9 mouse cellular contexts compared by ENCODE assay signal in the genomic region with DNA sequence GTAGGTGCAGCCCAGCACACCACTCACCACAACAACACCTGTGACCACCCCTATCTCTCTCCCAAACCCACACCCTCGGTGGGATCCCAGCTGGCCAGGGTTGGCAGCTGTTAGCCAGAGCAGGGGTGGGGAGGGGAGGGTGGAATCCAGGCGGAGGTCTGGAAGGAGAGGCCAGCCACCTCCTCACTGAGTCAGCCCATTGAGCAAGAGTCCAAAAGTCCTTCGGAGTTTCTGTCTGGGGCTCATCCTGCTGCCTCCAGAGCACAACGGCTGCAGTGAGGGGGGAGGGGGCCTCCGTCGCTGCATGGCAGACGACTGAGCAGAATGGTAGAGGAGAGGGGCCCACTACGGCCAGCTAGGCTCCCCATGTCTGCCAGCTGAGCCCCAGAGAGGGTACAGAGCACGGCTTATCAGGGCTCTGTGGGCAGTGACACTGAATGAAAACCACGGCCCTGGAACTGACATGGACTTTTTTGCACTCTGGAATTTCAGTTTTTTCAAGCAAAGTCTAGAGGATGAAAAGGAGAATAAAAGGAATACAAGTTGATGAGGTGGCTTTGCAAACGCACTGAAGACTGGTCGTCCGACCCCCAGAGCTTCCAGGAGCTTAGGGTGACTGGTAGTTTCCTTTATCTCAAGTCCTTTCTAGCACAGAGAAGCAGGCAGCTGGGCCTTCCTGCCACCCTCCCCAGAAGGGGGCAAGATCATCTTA. TPM values are rescaled to one million over a fixed set of nuclear protein-coding genes. Genes with fewer than 3 reads are reported as not detected.
DNase-seq lines count a peak whose midpoint lies in the region; ATAC-seq lines count a peak whose summit lies in the region.
"Had no signal": no experiment of that assay in that cellular context is flagged by ENCODE, and none has a peak within 500 bp of the region (broad histone marks: within the 10 kb centered on the region; RNA-seq: fewer than 3 reads in every experiment).

No protein-coding gene starts in this region.

- intact Hi-C loops in left cerebral cortex, postnatal 36 days (cut with DNase I): no loop called here

- H3K9ac ChIP-seq in embryonic facial prominence, embryonic 12.5 days: no peak overlapping the region
- H3K9ac ChIP-seq in kidney, embryonic 15.5 days: no peak overlapping the region
- peak overlapping the region; percentile 31; the same call in 1 of the 2 replicates for H3K9ac ChIP-seq in midbrain, embryonic 11.5 days (ENCODE audit: low read length)

- H3K4me2 ChIP-seq in embryonic facial prominence, embryonic 12.5 days (replicated peaks): peak overlapping the region; percentile 7
- H3K4me2 ChIP-seq in kidney, embryonic 15.5 days: peak overlapping the region; percentile 91
- H3K4me2 ChIP-seq in midbrain, embryonic 11.5 days: 0 out of 2 replicates have a peak overlapping the region, but pooled peaks have one; percentile 4

- H3K9me3 ChIP-seq in embryonic facial prominence, embryonic 12.5 days: no peaks in the 10 kb centered on the region
- no peaks in the 10 kb centered on the region for H3K9me3 ChIP-seq in kidney, embryonic 15.5 days (replicated peaks)
- no peaks in the 10 kb centered on the region for H3K9me3 ChIP-seq in midbrain, embryonic 11.5 days (ENCODE audit: control insufficient read depth, low read length)

- no peak overlapping the region for H3K4me3 ChIP-seq in embryonic facial prominence, embryonic 12.5 days
- peak overlapping the region; percentile 15 for H3K4me3 ChIP-seq in kidney, embryonic 15.5 days (replicated peaks)
- no peak overlapping the region for H3K4me3 ChIP-seq in midbrain, embryonic 11.5 days (ENCODE audit: low read depth, low read length)

- H3K27ac ChIP-seq in embryonic facial prominence, embryonic 12.5 days: no peak overlapping the region; the same call in 1 of the 2 replicates
- H3K27ac ChIP-seq in kidney, embryonic 15.5 days: peak overlapping the region; percentile 68
- H3K27ac ChIP-seq in midbrain, embryonic 11.5 days (ENCODE audit: low read depth, low read length): no peak overlapping the region

- peaks cover 44% of the 10 kb centered on the region for H3K36me3 ChIP-seq in embryonic facial prominence, embryonic 12.5 days
- peaks cover 31% of the 10 kb centered on the region for H3K36me3 ChIP-seq in kidney, embryonic 15.5 days
- H3K36me3 ChIP-seq in midbrain, embryonic 11.5 days (ENCODE audit: control insufficient read depth, insufficient read depth, low read length): peaks cover 9% of the 10 kb centered on the region; the same call in 1 of the 2 replicates

- peak; percentile 2 for DNase-seq in heart, adult 8-10 months (ENCODE audit: low spot score)
- DNase-seq in heart, adult 11 months: no peak
- DNase-seq in midbrain, embryonic 11.5 days (ENCODE audit: low spot score, missing footprints): peak; percentile 87
- DNase-seq in left cerebral cortex, postnatal 36 days (ENCODE audit: low spot score in 2 of 2): no peak
- no peak for DNase-seq in frontal cortex, adult 2 months (ENCODE audit: extremely low spot score in 1 of 2, low spot score in 1 of 2)

- H3K4me1 ChIP-seq in embryonic facial prominence, embryonic 12.5 days: peaks cover 42% of the 10 kb centered on the region
- H3K4me1 ChIP-seq in kidney, embryonic 15.5 days: peaks cover 63% of the 10 kb centered on the region
- peaks cover 47% of the 10 kb centered on the region for H3K4me1 ChIP-seq in midbrain, embryonic 11.5 days (ENCODE audit: control insufficient read depth, insufficient read depth, low read length)

- no peaks in the 10 kb centered on the region for H3K27me3 ChIP-seq in embryonic facial prominence, embryonic 12.5 days
- H3K27me3 ChIP-seq in kidney, embryonic 15.5 days: 0 out of 2 replicates have a peak, but pooled peaks cover 7% of the 10 kb centered on the region
- H3K27me3 ChIP-seq in midbrain, embryonic 11.5 days (ENCODE audit: control insufficient read depth, insufficient read depth, low read length): no peaks in the 10 kb centered on the region; the same call in 1 of the 2 replicates

- ATAC-seq in embryonic facial prominence, embryonic 12.5 days (ENCODE audit: insufficient number of reproducible peaks, insufficient read depth, low FRiP score, low TSS enrichment): no peak
- ATAC-seq in kidney, embryonic 15.5 days (replicated peaks; ENCODE audit: low FRiP score): peak; percentile 70
- peak; percentile 36 for ATAC-seq in midbrain, embryonic 11.5 days (ENCODE audit: low FRiP score)
- ATAC-seq in activated CD4-positive, CD25-positive, alpha-beta regulatory T cell, adult 4 months: no peak

- 20% methylated on average over 13 of the region's 13 CpGs for WGBS in embryonic facial prominence, embryonic 12.5 days
- WGBS in kidney, embryonic 15.5 days: 18% methylated on average over 13 of the region's 13 CpGs
- 10% methylated on average over 13 of the region's 13 CpGs for WGBS in midbrain, embryonic 11.5 days

RNA-seq across cellular contexts. Expression of a gene that starts 5.6 kb away (rescaled TPM):
- total RNA-seq in heart, adult 8-10 months (2022): not detected
- polyA plus RNA-seq in embryonic facial prominence, embryonic 12.5 days (2016; fragmentation: Nextera tagmentation; extraction: Ambion mirVana): 24.6 and 25.5 TPM in 2 replicates
- polyA plus RNA-seq in kidney, embryonic 15.5 days (2015; fragmentation: Nextera tagmentation; extraction: Ambion mirVana): 16.0 and 17.1 TPM in 2 replicates
- polyA plus RNA-seq in midbrain, embryonic 11.5 days (2014; fragmentation: Nextera tagmentation; extraction: Ambion mirVana): 10.8 and 12.7 TPM in 2 replicates
- 1 to 10 TPM; 2.5 to 3.3 TPM for total RNA-seq in left cerebral cortex, postnatal 36 days (2021)
- polyA plus RNA-seq in activated CD4-positive, CD25-positive, alpha-beta regulatory T cell, adult 4 months (2017; shearing (Covaris generic)): not detected
- 2.8 and 3.3 TPM in 2 replicates for polyA plus RNA-seq in frontal cortex, adult 2 months (2012; rRNA removed)

RNA-seq across cellular contexts. Expression of a gene that starts 15.9 kb away (rescaled TPM):
- not detected for total RNA-seq in heart, adult 8-10 months (2022)
- polyA plus RNA-seq in embryonic facial prominence, embryonic 12.5 days (2016; fragmentation: Nextera tagmentation; extraction: Ambion mirVana): 0.31 TPM in 1 of 2 replicates, not detected in the other
- 0.30 and 0.48 TPM in 2 replicates for polyA plus RNA-seq in kidney, embryonic 15.5 days (2015; fragmentation: Nextera tagmentation; extraction: Ambion mirVana)
- 0.73 and 0.75 TPM in 2 replicates for polyA plus RNA-seq in midbrain, embryonic 11.5 days (2014; fragmentation: Nextera tagmentation; extraction: Ambion mirVana)
- total RNA-seq in left cerebral cortex, postnatal 36 days (2021): 1 to 10 TPM in 1 of 2 experiments, under 1 TPM in 1; 0.54 to 1.2 TPM
- polyA plus RNA-seq in activated CD4-positive, CD25-positive, alpha-beta regulatory T cell, adult 4 months (2017; shearing (Covaris generic)): not detected
- polyA plus RNA-seq in frontal cortex, adult 2 months (2012; rRNA removed): 0.63 and 0.88 TPM in 2 replicates

RNA-seq across cellular contexts. Expression of a gene that starts 32.2 kb away (rescaled TPM):
- not detected for total RNA-seq in heart, adult 8-10 months (2022)
- polyA plus RNA-seq in embryonic facial prominence, embryonic 12.5 days (2016; fragmentation: Nextera tagmentation; extraction: Ambion mirVana): not detected in 2 replicates
- not detected in 2 replicates for polyA plus RNA-seq in kidney, embryonic 15.5 days (2015; fragmentation: Nextera tagmentation; extraction: Ambion mirVana)
- not detected in 2 replicates for polyA plus RNA-seq in midbrain, embryonic 11.5 days (2014; fragmentation: Nextera tagmentation; extraction: Ambion mirVana)
- 1 to 10 TPM; 5.5 to 7.7 TPM for total RNA-seq in left cerebral cortex, postnatal 36 days (2021)
- not detected for polyA plus RNA-seq in activated CD4-positive, CD25-positive, alpha-beta regulatory T cell, adult 4 months (2017; shearing (Covaris generic))
- 5.4 and 6.5 TPM in 2 replicates for polyA plus RNA-seq in frontal cortex, adult 2 months (2012; rRNA removed)
- total RNA-seq: ES-E14 had no signal

Comparison
In these comparisons a context has a peak if more than half of its experiments do, and no peak if none do; other contexts are left out.
1. DNase-seq: peak in heart, adult 8-10 months (single experiment) and midbrain, embryonic 11.5 days (single experiment); none in heart, adult 11 months (single experiment), left cerebral cortex, postnatal 36 days (0 of 2) and frontal cortex, adult 2 months (0 of 2).
2. ATAC-seq: peak in kidney, embryonic 15.5 days (single experiment) and midbrain, embryonic 11.5 days (single experiment); none in embryonic facial prominence, embryonic 12.5 days (single experiment) and activated CD4-positive, CD25-positive, alpha-beta regulatory T cell, adult 4 months (single experiment).
3. H3K4me2 ChIP-seq: peak in every context shown above with its lines; median percentile 91 in kidney, embryonic 15.5 days; 7 in embryonic facial prominence, embryonic 12.5 days; 4 in midbrain, embryonic 11.5 days.